15 mouse cellular contexts compared by ENCODE assay signal in genomic region chr2:70842049-70842618, GRCm38 (mm10). TPM values are rescaled to one million over a fixed set of nuclear protein-coding genes. Genes with fewer than 3 reads are reported as not detected.
DNase-seq lines count a peak whose midpoint lies in the region; ATAC-seq lines count a peak whose summit lies in the region.
"Had no signal": no experiment of that assay in that cellular context is flagged by ENCODE, and none has a peak within 500 bp of the region (broad histone marks: within the 10 kb centered on the region; RNA-seq: fewer than 3 reads in every experiment).

No protein-coding gene starts in this region.

- no peaks in the 10 kb centered on the region for H3K36me3 ChIP-seq in hindbrain, embryonic 11.5 days (ENCODE audit: control insufficient read depth, insufficient read depth, low read length)
- H3K36me3 ChIP-seq: heart, embryonic 10.5 days; hindbrain, embryonic 15.5 days had no signal

- H3K9ac ChIP-seq in hindbrain, embryonic 11.5 days (ENCODE audit: low read depth, low read length): no peak overlapping the region
- H3K9ac ChIP-seq: hindbrain, embryonic 15.5 days had no signal

- H3K27me3 ChIP-seq in hindbrain, embryonic 11.5 days (ENCODE audit: control insufficient read depth, insufficient read depth, low read length): no peaks in the 10 kb centered on the region
- H3K27me3 ChIP-seq: hindbrain, embryonic 15.5 days had no signal

- H3K4me1 ChIP-seq in hindbrain, embryonic 11.5 days (replicated peaks; ENCODE audit: control insufficient read depth, insufficient read depth, low read length): no peaks in the 10 kb centered on the region
- H3K4me1 ChIP-seq: hindbrain, embryonic 15.5 days had no signal

- WGBS in hindbrain, embryonic 11.5 days: 67% methylated on average over 13 of the region's 13 CpGs

- H3K4me2 ChIP-seq in hindbrain, embryonic 11.5 days (replicated peaks; ENCODE audit: low read depth, low read length): no peak overlapping the region
- H3K4me2 ChIP-seq: hindbrain, embryonic 15.5 days had no signal

- peak; percentile 88 for DNase-seq in heart, adult 11 months
- no peak for DNase-seq in heart, adult 8-10 months (ENCODE audit: low spot score)
- peak; percentile 19 for DNase-seq in NIH3T3 (ENCODE audit: low read depth)
- peak; percentile 70 for DNase-seq in adrenal gland, postnatal 10 days
- peak; percentile 59 for DNase-seq in kidney, postnatal 10 days
- no peak for DNase-seq in hindbrain, embryonic 11.5 days (ENCODE audit: low spot score)
- DNase-seq in layer of hippocampus, adult 11-12 months (ENCODE audit: low spot score): no peak
- DNase-seq: layer of hippocampus, adult 9-11 months; left cerebral cortex, postnatal 4 days; lung, postnatal 10 days; right cerebral cortex, postnatal 14 days had no signal

- no peak for ATAC-seq in hindbrain, embryonic 11.5 days (ENCODE audit: low FRiP score)
- ATAC-seq: forebrain, embryonic 14.5 days; midbrain, embryonic 16.5 days had no signal

- H3K4me3 ChIP-seq in hindbrain, embryonic 11.5 days (ENCODE audit: low read depth, low read length): no peak overlapping the region
- H3K4me3 ChIP-seq: heart, embryonic 10.5 days; hindbrain, embryonic 15.5 days had no signal

- H3K27ac ChIP-seq in hindbrain, embryonic 11.5 days (ENCODE audit: low read depth, low read length): no peak overlapping the region
- H3K27ac ChIP-seq: heart, embryonic 10.5 days; hindbrain, embryonic 15.5 days had no signal

- no peaks in the 10 kb centered on the region for H3K9me3 ChIP-seq in hindbrain, embryonic 11.5 days (ENCODE audit: control insufficient read depth, low read length)
- H3K9me3 ChIP-seq: heart, embryonic 10.5 days; hindbrain, embryonic 15.5 days had no signal

RNA-seq across cellular contexts. Expression of gene Tlk1, which starts 16.6 kb away (rescaled TPM):
- 10 to 100 TPM; 27.5 to 38.2 (median 32.4) TPM for total RNA-seq in heart, adult 8-10 months (2022)
- total RNA-seq in adrenal gland, postnatal 10 days (2021): 10 to 100 TPM; 47.4 to 56.7 TPM
- 36.8 and 45.4 TPM in 2 replicates for polyA plus RNA-seq in hindbrain, embryonic 11.5 days (2014; fragmentation: Nextera tagmentation; extraction: Ambion mirVana)

Comparison
In these comparisons a context has a peak if more than half of its experiments do, and no peak if none do; other contexts are left out.
1. DNase-seq: peak in heart, adult 11 months (single experiment), NIH3T3 (single experiment), adrenal gland, postnatal 10 days (single experiment) and kidney, postnatal 10 days (single experiment); none in heart, adult 8-10 months (single experiment), hindbrain, embryonic 11.5 days (single experiment) and layer of hippocampus, adult 11-12 months (single experiment).